Mouse (Mus musculus) frontal cortex, adult 2 months (tissue): ENCODE measurements at regions not wholly inside any gene's neighbourhood (a gene's known extent, or its start where the extent isn't known, plus 50 kb on each side); places are given as distances from the start of the nearest gene placed in this dataset.

ENCODE experiments used
- DNase-seq, 2 experiments: peaks; one replicate each; pipeline ENCODE4 v3.0.0; 2022; ENCODE audit warnings: low spot score in 1 of 2; ENCODE audit errors: extremely low spot score in 1 of 2

- peak; percentile 35 to 84 for DNase-seq
Measured at GRCm38 (mm10) chr5:118879808-118880478, 319.5 kb downstream of the Med13l start.

DNA sequence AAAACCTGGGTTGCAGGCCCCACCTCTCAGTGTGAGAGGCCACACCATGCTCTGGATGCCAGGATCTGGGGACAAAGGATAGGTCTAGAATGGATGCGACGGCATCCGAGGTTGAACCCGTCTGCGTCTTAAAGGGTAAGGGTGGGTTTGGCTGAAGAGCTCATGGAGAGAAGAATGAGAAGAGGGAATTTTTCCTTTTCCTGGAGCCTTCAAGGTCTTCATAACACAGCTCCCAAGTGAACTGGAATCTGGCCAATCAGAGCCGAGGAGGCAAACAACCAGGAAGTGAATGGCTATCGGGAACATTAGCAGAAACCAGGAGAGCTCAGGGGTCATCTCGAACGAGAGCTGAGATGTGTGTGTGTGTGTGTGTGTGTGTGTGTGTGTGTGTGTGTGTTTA, 320.1 kb downstream of the Med13l start:
- DNase-seq: no peak

GRCm38 (mm10) chr5:118881886-118882285, 321.4 kb downstream of the Med13l start:
- no peak for DNase-seq

GRCm38 (mm10) chr5:118888131-118888530, 327.7 kb downstream of the Med13l start:
- DNase-seq: no peak

- peak; percentile 3 to 46 for DNase-seq
Measured at GRCm38 (mm10) chr5:118891131-118891530, 330.7 kb downstream of the Med13l start.

GRCm38 (mm10) chr5:118908224-118908623, 347.7 kb downstream of the Med13l start:
- no peak for DNase-seq

- DNase-seq: no peak
Measured at GRCm38 (mm10) chr5:118909756-118910155, 349.3 kb downstream of the Med13l start.

DNA sequence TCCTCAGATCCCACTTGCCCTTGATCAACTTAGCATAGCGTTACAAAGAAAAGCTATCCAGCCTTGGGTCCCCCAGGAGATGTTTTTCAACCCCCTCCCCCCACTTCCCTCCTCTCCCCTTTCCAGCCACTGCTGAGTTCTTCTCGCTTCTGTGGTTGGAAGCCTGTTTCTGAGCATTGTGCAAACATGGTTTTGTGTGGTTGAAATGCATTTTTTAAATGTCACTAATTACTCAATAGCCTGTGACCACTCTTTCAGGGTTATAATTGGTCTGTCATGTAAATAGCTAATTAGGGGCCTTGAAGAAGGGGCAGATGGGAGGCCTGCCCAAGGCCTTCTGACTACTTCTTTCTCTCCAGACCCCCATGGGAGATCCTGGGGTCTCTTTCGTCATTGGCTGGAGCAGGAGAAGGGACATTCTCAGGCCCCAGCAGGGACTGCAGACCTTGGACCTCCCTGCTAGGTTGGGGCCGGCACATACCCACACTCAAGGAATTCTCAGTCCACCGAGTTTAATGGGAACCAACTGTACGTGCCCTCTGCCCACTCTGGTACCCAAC, 353.8 kb downstream of the Med13l start:
- DNase-seq: no peak

GRCm38 (mm10) chr5:118923357-118923756, 362.9 kb downstream of the Med13l start:
- DNase-seq: no peak

GRCm38 (mm10) chr5:118929037-118929436, 368.6 kb downstream of the Med13l start:
- no peak for DNase-seq

DNA sequence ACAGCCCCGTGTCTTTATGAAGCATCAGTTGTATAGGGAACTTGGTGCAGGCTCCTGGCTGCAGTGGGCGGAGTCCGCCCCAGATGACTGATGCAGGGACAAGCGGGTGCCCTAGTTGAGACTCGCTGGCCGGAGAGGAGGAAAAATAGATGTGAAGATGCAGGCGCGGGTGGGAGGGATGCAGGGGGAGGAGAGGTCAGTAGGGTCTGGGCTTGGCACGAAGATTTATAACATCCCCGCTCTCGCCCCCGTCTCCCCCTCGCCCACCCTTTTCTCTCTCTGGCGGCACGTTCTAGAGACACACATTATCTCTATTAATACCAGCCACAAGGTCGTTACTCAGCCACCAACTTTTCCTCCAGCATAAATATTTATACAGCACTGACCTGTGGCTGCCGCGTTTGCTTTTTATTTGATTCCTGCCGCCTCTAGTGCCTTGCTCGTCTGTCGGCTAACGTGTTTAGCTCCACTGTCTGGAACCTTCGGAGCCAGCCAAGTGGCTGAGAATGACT, 369.6 kb downstream of the Med13l start:
- no peak for DNase-seq

DNA sequence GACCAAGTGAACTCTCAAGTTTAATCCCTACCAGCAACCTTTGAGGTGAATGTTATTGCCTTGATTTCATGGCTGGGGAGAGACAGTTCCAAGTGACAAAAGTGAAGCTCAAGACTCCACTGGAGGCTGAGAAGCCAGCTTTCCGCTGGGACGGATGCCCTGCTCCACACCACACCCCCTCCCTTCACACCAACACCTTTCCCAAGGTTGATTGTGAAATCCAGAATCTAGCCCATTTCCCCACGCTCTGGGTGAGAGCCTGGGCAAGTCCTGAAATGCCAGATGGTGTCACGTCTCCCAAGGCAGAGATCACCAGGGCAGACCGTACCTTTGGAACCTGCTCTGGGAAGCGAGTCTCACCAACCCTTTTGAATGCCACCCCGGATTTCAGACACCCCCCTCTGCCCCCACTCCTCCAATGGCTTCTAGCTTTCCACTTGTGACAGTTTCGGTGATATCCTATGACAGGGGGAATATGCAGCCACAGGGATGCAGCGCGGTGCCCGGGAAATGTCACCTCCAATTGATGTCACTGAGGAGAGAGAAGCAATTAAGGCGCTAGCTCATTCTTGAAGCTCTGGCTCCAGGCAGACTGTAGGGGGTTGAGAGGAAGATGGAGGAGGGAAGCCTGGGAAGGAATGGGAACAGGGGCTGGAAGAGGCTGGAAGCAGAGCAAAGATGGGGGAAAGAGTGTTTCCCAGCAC, 379.0 kb downstream of the Med13l start:
- DNase-seq: no peak

GRCm38 (mm10) chr5:118944256-118944655, 383.8 kb downstream of the Med13l start:
- no peak for DNase-seq

DNA sequence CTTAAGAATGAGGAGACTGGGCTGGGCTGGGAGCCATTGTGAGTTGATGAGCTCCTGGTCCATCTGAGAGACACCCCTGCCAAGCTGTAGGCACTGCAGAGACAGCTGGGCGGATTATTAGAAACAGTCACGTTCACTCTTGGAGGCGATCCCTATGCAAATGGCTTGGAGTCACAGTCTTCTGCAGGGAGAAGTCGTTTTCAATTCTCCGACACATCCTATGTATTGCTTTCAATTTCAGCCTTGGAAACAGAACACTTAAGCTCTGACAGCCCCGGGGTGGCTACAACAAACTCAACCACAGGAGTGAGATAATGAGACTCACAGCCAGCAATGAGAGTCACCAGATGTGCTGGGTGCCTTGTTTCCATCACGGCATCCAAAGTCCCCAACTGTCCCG, 385.6 kb downstream of the Med13l start:
- peak in 1 of 2 experiments; percentile 9 for DNase-seq

DNA sequence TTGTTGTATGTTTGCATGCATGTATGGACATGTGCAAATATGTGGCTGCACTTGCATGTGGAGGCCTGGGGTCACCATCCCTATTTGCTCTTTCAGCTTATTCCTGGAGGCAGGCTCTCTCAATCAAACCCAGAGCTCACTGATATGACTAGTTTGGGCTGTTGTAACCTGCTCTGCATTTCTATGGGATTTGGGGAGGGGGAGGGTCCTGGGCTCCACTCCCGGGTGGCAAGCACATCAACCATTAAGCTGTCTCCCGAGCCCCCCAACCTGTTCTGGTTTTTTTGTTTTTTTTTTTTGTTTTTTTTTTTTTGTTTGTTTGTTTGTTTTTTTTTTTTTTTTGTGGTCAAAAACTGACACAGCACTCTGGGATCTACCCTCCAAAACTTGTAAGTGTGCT, 386.5 kb downstream of the Med13l start:
- no peak for DNase-seq

DNA sequence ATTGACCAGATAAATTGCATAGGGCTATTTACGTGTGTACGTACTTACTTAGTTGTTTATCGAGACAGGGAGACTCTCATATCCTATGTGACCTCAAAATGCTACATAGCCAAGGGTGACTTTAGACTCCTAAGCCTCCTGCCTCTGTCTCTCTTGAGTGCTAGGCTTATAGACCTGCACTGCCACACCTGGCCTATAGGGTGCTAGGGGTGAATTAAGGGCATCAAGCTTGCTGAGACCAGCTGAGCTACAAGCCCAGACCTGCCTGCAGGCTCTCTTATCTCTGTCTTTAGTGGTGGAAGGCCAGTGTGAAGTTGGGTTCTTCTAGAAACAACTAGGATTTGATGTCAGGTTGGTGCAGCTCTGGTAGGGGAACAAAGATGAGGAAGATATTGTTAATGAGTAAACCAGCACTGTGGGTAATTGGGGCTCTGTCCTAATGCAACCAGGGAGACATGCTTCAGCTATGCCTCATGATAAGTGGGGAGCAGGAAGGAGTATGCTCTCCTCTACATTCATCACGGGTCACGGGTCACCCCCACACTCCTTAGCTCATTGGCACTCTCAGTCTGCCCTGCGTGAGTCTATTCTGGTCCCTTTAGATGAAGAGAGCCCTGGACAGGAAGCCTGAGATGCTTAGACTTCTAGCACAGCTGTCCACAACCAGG, 387.8 kb downstream of the Med13l start:
- DNase-seq: no peak

DNA sequence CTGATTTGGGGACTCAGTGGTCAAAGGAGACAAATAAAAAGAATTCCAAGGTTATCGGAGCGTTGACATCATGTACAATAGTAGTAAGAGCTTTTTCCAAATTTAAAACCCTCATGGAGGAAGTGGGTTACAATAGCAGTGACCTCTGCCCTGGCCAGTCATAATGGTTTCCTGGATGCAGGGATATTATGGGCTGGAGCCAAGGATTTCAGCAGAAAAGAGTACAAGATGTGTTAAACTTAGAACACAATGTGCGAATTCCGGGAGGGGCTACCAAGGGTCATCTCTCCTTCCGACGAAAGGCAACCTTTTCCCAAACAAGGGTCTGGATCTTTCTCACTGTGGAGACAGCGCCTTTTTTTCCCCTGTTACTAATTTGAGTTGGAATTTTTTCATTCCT, 390.6 kb downstream of the Med13l start:
- DNase-seq: no peak

DNA sequence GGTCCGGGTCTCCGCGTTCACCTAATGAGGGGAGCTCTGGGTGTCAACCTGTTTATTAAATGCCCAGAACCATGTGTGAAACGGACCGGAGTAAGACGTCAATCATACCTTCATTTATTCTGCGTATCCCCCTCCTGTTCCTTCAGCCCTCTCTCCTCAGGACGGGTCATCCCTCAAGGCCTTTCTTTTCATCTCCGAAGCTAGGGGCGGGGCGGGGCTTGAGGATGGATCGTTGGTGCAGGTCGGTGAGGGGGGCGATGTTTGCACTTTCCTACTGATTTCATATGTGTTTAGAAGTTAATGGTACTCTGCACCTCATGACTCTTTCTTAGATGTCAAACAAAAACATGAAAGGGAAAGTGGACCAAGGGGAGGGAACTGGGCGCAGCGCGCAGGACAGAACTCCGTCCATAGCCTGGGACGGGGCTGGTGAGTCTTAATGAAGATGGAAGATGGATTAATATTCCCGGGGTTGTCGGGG, 400.1 kb downstream of the Med13l start:
- no peak for DNase-seq

DNA sequence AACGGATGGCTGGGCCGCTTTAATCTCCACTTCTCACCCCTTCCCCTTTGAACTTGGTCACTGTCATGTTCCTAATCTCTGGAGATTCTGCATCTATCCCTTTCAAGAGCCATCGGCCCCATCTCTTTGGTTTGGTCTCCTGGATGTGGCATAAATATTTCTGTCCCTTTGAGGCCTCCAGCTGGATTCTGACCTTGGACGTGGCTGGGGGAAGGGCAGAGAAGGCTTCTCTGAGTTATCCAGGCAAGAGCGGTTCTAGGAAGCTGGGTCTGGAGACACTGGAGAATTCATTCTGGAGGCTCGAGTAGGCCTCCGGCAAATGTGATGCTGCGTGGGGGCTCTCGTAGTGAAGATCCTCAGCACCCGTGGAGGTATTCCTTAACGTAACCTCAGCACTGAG, 400.6 kb downstream of the Med13l start:
- DNase-seq: no peak

DNA sequence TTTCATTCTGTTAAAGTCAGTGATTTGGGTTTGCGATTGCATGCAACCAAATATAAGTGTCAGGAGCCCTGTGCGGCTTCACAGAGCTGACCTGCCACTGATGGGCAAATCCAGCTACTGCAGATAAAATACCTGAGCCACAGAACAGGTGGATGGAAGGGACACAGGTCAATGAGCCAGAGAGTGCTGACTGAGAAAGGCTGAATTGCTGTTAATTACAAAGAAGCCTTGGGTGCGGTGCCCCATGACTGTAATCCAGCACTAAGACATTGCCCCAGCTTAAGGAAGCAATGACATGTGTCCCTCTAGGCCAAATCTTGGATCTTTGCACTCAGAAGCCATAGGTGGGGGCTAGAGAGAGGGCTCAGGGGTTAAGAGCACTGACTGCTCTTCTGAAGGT, 401.7 kb downstream of the Med13l start:
- no peak for DNase-seq

DNA sequence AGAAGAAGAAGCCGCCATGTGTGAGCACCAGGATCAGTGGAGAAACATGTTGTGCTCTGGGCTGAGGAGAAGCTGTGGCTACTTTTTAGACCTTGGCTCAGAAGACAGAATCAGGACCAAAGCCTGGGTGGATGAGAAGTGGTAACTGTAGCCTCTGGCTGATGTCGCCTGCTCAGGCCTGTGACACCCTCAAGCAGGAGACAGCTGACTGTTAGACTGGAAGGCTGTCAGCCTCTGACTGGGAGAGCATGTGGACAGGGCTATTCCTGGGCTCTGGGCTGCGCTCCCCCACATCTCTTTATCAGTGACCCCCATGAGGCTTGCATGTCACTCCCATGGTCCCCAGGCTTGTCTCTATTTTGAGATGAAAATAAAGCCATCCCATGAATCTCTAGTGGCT, 402.5 kb downstream of the Med13l start:
- no peak for DNase-seq
